Mouse (Mus musculus) forebrain, embryonic 13.5 days (tissue): ENCODE measurements around the gene Srrt. TPM values are rescaled to one million over a fixed set of nuclear protein-coding genes. Genes with fewer than 3 reads are reported as not detected.

Source experiments
- ATAC-seq: fragments of 200-750 bp; cut with Nextera tagmentation; 2 replicates; pipeline ENCODE4 v1.8.0; 2017
- H3K27ac ChIP-seq: fragments of 300-500 bp; sonication (generic); 2 replicates; pipeline ENCODE4 v1.5.1; 2015; ENCODE audit warnings: inconsistent platforms, mild to moderate bottlenecking, moderate library complexity
- H3K27me3 ChIP-seq: fragments of 300-500 bp; sonication (generic); 2 replicates; pipeline ENCODE4 v1.6.1; 2015; ENCODE audit warnings: mild to moderate bottlenecking, inconsistent platforms
- H3K36me3 ChIP-seq: fragments of 300-500 bp; sonication (generic); 2 replicates; pipeline ENCODE4 v1.6.1; 2015; ENCODE audit warnings: mild to moderate bottlenecking, inconsistent platforms; ENCODE audit not compliant: poor library complexity, severe bottlenecking
- H3K4me1 ChIP-seq: fragments of 300-500 bp; sonication (generic); 2 replicates; pipeline ENCODE4 v1.6.1; 2015; ENCODE audit warnings: inconsistent platforms
- H3K4me2 ChIP-seq: fragments of 300-500 bp; sonication (generic); 2 replicates; pipeline ENCODE4 v1.6.1; 2015; ENCODE audit warnings: inconsistent platforms, mild to moderate bottlenecking, moderate library complexity
- H3K4me3 ChIP-seq: fragments of 300-500 bp; sonication (generic); 2 replicates; pipeline ENCODE4 v1.5.1; 2015; ENCODE audit warnings: mild to moderate bottlenecking, inconsistent platforms
- H3K9ac ChIP-seq: fragments of 300-500 bp; sonication (generic); 2 replicates; pipeline ENCODE4 v1.6.1; 2015; ENCODE audit warnings: mild to moderate bottlenecking, inconsistent platforms
- H3K9me3 ChIP-seq: fragments of 300-500 bp; sonication (generic); replicated peaks from 2 replicates; pipeline ENCODE4 v1.6.1; 2016; ENCODE audit warnings: inconsistent platforms
- WGBS: fragments of 180-500 bp; shearing (Covaris S2); methylation state at CpG from one replicate; pipeline ENCODE4 v1.1.7; 2015; 5-methylcytosine and 5-hydroxymethylcytosine counted together
- microRNA-seq: library from miRNA; unstranded; fragments of <30 nt; microRNA quantifications from one replicate; pipeline ENCODE4, GENCODE M21; 2016
- polyA plus RNA-seq: library from polyadenylated mRNA; unstranded; fragments of >200 nt; fragmentation: Nextera tagmentation; extraction: Ambion mirVana; gene quantifications from 2 replicates; pipeline ENCODE4 v1.2.1, GENCODE M21; 2015

The Srrt gene
- polyA plus RNA-seq, 1 experiment from 2014 or later = 145 TPM

DNA sequence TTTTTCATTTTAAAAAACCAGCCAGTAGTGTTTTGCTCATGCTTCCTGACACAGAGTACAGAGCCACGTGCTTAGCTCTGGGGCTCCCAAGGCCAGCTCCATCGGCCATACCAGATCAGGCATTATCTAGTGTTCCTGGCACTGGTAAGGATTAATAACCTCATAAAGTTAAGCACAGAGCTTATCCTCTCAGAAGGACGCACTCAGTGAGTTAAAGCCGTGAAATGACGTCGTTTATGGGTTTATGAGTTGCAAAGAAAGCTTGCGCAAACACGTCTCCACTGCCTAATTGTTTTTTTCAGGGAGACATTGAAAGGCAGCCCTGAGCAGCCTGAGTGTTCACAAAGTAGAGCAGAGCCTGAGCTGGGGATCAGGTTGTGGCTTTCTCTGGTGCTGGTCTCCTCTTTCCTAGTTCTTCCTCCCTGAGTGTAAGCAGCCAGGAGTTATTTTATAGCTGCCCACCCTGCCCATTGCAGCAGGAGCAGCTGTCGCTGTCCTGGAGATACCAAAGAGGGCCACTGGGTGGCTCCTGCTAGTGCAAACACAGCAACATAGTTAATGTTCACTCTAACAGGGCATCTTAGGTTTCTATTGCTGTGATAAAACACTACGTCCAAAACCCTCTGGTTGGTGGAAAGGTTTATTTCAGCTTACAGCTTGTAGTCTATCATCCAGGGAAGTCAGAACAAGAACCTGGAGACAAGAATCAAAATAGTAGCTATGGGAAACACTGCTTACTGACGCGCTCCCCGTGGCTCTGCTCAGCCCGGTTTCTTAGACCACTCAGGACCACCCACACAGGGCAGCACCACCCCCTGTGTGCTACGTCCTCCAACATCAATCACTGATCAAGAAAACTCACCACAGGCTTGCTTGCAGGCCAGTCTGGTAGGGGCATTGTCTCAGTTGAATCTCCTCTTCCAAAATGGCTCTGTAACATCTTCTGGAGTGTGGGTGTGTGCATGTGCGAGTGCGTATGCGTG lies 29.8 kb downstream of the Srrt start:
- 50% methylated on average over 18 of the region's 18 CpGs for WGBS
- Histone ChIP-seq H3K4me3 (no peak overlapping the region), H3K4me2 (no peak overlapping the region), H3K27ac (no peak overlapping the region), H3K4me1 (no peaks in the 10 kb centered on the region), H3K36me3 (no peaks in the 10 kb centered on the region), H3K27me3 (0 out of 2 replicates have a peak, but pooled peaks cover 4% of the 10 kb centered on the region), H3K9ac (no peak overlapping the region), H3K9me3 (peaks cover 8% of the 10 kb centered on the region)
- no peak for ATAC-seq

DNA sequence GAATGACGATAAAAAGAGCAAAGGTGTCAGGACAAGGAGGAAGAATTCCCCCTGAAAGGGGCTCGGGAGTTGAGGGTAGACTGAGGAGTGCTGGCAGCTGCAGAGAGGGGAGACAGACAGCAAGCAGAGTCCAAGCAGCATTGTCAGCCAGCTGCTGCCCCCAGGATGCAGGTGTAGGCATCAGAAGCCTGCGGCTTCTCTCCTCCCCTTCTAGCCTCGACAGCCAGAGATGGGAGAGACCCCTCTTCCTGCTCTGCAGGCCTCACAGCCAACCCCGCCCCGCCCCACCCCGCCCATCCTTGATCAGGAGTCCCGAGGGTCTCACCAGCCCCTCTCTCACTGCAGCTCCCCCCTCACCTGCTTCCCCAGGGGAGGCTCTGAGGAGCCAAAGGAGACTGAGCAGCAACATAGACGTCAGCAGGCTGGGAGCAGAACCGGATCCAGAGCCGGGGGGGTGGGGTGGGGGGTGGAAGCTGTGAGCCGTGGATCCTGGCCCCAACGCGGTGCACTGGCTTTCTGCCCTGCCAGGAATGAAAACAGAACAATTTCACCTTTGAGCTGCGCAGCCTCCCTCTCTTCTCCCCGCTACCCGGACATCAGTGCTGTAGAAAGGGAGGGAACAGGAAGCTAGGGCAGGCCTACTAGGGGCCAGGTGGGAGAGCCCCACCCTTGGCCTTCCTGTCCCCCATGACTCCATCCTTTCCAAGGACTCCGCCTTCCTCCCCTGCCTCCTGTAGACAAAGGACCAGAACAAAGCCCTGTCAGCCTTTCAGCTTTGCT lies 39.2 kb downstream of the Srrt start:
- Histone ChIP-seq H3K36me3 (no peaks in the 10 kb centered on the region), H3K27ac (no peak overlapping the region), H3K27me3 (no peaks in the 10 kb centered on the region), H3K4me1 (0 out of 2 replicates have a peak, but pooled peaks cover 4% of the 10 kb centered on the region), H3K4me2 (no peak overlapping the region), H3K9ac (no peak overlapping the region), H3K4me3 (no peak overlapping the region), H3K9me3 (peaks cover 6% of the 10 kb centered on the region)
- WGBS = 42% methylated on average over 14 of the region's 18 CpGs
- no peak for ATAC-seq

DNA sequence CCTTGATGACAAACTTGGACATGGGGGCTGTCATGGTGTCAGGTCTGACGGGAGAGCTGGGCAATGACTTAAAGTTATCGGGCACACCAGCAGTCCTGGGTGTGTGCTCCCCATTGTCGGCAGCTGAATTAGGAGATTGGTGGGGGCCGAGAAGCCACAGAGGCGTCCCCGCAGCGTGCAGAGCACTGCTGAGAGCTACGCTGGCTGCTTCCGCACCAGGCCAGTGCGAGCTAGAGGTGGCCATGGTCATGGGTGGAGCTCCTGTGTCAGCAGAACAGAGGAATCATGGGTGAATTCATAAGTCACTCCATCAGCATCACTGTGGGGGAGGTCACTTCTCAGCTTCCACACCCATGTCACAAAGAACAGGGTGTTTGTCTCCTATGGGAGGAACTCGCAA lies 42.7 kb downstream of the Srrt start:
- Histone ChIP-seq H3K9ac (no peak overlapping the region), H3K27ac (no peak overlapping the region), H3K4me3 (no peak overlapping the region), H3K9me3 (no peaks in the 10 kb centered on the region), H3K36me3 (no peaks in the 10 kb centered on the region), H3K4me2 (no peak overlapping the region), H3K4me1 (0 out of 2 replicates have a peak, but pooled peaks cover 4% of the 10 kb centered on the region), H3K27me3 (no peaks in the 10 kb centered on the region)
- ATAC-seq = no peak
- 92% methylated on average over 11 of the region's 11 CpGs for WGBS

DNA sequence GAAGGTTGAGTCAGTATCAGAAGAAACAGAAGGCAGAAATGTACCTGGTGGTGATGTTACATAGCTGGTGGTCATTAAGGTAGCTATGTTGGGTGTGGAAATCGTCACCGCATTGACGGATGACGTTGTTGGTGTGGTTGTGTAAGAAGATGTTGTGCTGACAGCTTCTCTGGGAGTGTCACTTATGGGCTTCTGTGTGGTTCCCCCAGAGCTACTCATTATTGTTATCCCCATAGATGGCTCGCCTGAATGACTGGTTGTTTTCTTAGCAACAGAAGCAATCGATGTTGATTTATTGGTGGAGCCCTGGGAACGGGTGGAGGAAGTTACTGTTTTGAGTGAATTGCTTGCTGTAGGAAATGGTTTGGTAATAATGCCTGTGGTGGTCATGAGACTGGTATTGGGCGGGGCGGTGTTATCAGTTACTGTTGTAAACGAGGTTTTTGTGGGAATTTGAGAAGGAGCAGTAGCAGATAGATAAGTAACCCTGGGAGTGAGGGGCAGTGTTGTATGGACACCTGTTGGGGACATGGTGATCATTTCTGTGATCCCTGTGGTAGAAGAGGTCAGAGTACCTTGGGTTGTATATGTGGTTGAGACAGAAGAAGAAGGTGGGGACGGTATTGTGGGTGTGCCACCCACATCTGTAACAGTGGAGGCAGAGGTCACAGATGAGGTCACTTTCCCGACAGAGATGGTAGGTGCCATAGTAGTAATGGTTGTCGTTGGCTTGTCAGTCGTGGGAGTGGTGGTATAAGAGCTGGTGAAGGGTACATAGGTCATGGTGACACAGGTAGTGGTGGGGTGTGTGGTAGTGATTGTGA lies 43.4 kb downstream of the Srrt start:
- no peak overlapping the region for H3K4me2 ChIP-seq
- H3K36me3 ChIP-seq = no peaks in the 10 kb centered on the region
- no peaks in the 10 kb centered on the region for H3K27me3 ChIP-seq
- H3K4me1 ChIP-seq = 0 out of 2 replicates have a peak, but pooled peaks cover 4% of the 10 kb centered on the region
- ATAC-seq = no peak
- H3K9me3 ChIP-seq = no peaks in the 10 kb centered on the region
- no peak overlapping the region for H3K27ac ChIP-seq
- 88% methylated on average over 14 of the region's 14 CpGs for WGBS
- H3K9ac ChIP-seq = no peak overlapping the region
- H3K4me3 ChIP-seq = no peak overlapping the region

Small RNA genes within 50 kb of the gene (microRNA-seq; reads per million reads assigned to microRNA genes)
- gene Mir7036 = not detected
- not detected for gene Mir8116

Other genes with a start within 250 kb of the Srrt start
- gene Serpine1, start 235.4 kb downstream of the Srrt start, polyA plus RNA-seq = 0.14 and 0.21 TPM in 2 replicates
- 3.6 and 4.4 TPM in 2 replicates for gene Trim56, start 191.5 kb downstream of the Srrt start, polyA plus RNA-seq
- gene Muc3, start 158.4 kb downstream of the Srrt start, polyA plus RNA-seq = not detected in 2 replicates
- gene Muc3a, start 95.3 kb downstream of the Srrt start, polyA plus RNA-seq = not detected in 2 replicates
- gene Ache, start 20.2 kb downstream of the Srrt start, polyA plus RNA-seq = 2.7 and 4.1 TPM in 2 replicates
- 7.1 and 7.2 TPM in 2 replicates for gene Ufsp1, start 13.0 kb downstream of the Srrt start, polyA plus RNA-seq
- 30.8 and 35.3 TPM in 2 replicates for gene Trip6, start 6.7 kb upstream of the Srrt start, polyA plus RNA-seq
- gene Slc12a9, start 25.9 kb upstream of the Srrt start, polyA plus RNA-seq = 14.4 and 16.9 TPM in 2 replicates
- 8.6 and 10.1 TPM in 2 replicates for gene Ephb4, start 42.4 kb upstream of the Srrt start, polyA plus RNA-seq
- 0.08 and 0.12 TPM in 2 replicates for gene Zan, start 169.4 kb upstream of the Srrt start, polyA plus RNA-seq
- gene Pop7, start 194.8 kb upstream of the Srrt start, polyA plus RNA-seq = 75.6 and 82.9 TPM in 2 replicates
- gene Gigyf1, start 210.9 kb upstream of the Srrt start, polyA plus RNA-seq = 16.1 and 17.5 TPM in 2 replicates
- gene Epo, start 225.6 kb upstream of the Srrt start, polyA plus RNA-seq = 0.35 TPM in 1 of 2 replicates, not detected in the other
- gene Gnb2, start 225.8 kb upstream of the Srrt start, polyA plus RNA-seq = 483 and 508 TPM in 2 replicates
- 144 and 174 TPM in 2 replicates for gene Actl6b, start 245.8 kb upstream of the Srrt start, polyA plus RNA-seq